Mouse (Mus musculus) lung, postnatal 25 days (tissue): ENCODE results near the gene Lce1f.
A peak's percentile ranks its signal among the peaks of the same experiment; 100 is the strongest.

Experiments
- DNase-seq: peaks from one replicate; pipeline ENCODE4 v3.0.0; 2022; ENCODE audit warnings: low spot score

Lce1f gene

DNA sequence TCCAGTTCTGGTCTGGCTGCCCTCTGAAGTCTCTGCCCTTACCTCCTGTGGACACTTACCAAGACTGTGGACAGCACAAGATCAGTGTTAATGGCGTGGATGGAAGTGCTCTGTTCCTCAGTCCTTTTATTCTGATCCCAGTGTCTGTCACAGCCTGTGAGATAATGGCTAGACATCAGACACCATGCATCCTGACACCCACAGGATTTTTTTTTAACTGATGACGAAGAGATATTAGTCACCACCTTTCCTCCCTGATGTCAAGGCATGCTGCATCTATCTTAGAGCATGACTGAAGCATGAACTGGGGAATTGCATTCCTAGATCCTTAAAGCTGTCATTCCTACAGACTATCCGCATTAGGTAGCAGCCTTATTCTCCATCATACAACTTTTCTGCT, at the start of gene Lce1f:
Gene Lce1f, minus strand, starts transcription at position 101 of the 400 bp plus-strand sequence.
- DNase-seq = no peak

DNA sequence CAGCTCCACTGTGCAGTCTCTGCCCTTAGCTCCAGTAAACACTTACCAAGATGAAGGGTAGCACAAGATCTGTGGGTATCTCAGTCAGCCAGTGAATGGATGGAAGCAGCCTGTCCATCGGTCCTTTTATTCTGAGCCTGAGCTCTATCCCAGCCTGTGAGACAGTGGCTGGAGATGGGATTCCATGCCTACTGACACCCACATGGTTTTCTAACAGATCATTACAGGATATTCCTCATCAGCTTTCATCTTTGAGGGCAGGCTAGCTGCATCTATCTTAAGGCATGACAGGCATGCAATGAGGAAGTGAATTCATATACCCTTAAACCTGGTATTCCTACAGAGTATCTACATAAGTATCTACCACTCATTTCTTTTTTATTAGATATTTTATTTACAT, 44.8 kb upstream of the Lce1f start, which contains the start of gene Lce1h:
Gene Lce1h, minus strand, starts transcription at position 101 of the 400 bp plus-strand sequence.
- DNase-seq = no peak

DNA sequence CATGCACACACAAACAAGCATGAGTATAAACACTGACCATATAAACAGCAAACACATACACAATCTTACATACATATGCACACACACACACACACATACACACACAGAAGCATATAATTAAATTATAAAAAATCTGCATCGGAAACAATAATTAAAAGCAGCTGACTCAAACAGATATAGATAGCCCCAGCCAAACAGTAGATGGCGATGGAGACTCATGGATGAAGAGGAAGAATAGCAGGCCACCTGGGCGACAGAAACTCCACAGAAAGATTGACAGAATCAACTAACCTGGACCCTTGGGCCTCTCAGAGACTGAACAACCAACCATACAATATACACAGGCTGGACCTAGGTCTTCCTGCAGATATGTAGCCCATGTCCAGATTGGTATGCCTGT, 33.0 kb upstream of the Lce1f start:
- no peak for DNase-seq

DNA sequence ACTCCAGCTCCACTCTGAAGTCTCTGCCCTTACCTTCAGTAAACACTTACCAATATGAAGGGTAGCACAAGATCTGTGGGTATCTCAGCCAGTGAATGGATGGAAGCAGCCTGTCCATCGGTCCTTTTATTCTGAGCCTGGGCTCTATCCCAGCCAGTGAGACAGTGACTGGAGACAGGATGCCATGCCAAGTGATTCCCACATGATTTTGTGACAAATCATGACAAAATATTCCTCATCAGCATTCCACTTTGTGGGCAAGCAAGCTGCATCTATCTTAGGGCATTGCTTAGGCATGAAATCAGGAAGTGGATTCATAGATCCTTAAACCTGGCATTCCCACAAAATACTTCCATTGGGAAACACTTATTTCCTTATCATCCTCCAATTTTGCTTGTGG, 32.1 kb upstream of the Lce1f start, which contains the start of gene Lce1g:
Gene Lce1g, minus strand, starts transcription at position 101 of the 400 bp plus-strand sequence.
- no peak for DNase-seq

DNA sequence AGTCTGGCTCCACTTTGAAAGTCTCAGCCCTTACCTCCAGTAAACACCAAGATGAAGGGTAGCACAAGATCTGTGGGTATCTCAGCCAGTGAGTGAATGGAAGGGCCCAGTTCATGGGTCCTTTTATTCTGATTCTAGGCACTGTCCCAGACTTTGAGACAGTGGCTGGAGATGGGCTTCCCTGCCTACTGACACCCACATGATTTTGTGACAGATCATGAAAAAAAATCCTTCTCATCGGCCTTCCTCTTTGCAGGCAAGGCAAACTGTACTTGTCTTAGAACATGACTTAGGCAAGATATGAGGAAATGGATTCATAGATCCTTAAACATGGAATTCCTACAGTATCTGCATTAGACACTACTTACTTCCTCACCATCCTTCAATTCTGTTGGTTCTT, 18.8 kb upstream of the Lce1f start, which contains the start of gene Gm38119:
Gene Gm38119, minus strand, starts transcription at position 101 of the 400 bp plus-strand sequence.
- DNase-seq = no peak

DNA sequence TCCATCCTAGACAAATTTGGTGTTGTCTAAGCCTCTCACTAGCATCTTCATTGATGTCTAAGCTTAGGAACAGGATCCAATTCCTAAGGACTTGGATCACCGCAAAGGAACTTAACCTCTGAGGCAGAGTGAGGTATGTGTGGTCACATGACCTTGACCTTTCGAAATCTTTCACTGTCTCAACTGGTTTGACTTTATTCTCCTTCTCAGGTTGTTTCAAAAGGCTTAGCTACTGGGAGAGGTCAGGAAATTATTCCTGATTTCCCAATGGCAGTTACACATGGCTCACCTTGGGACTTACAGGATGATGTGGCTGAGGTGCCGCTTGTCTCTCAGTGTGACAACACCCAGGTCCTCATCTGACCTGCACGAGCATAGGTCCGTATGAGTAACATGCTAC, 2.5 kb upstream of the Lce1f start:
- DNase-seq = no peak

DNA sequence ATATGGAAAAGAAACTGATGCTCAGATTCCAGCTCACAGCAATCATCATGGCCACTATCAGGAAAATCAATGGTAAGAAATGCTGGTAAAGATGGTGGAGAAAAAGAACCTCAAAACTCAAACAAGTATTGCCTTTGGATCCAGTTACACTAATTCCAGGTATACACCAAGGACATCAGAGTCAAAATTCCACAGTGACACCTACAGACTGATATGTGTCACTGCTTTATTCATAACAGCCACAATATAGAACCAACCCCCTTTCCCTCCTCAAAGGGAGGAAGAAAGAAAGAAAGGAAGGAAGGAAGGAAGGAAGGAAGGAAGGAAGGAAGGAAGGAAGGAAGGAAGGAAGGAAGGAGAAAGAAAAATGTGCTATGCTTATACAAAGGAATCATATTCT, 5.0 kb downstream of the Lce1f start:
- no peak for DNase-seq

DNA sequence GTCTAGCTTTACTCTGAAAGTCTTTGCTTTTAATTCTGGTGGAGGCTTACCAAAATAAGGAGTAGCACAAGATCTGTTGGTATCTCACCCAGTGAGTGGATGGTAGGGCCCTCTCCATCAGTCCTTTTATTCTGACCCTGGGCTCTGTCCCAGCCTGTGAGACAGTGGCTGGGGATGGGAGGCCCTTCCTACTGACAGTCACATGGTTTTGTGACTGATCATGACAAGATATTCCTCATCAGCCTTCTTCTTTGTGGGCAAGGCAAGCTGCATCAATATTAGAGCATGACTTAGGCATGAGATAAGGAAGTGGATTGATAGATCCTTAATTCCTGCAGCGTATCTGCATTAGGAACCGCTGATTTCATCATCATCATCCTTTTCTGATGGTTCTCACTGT, 11.2 kb downstream of the Lce1f start, which contains the start of gene Lce1e:
Gene Lce1e, minus strand, starts transcription at position 101 of the 400 bp plus-strand sequence.
- DNase-seq = no peak

DNA sequence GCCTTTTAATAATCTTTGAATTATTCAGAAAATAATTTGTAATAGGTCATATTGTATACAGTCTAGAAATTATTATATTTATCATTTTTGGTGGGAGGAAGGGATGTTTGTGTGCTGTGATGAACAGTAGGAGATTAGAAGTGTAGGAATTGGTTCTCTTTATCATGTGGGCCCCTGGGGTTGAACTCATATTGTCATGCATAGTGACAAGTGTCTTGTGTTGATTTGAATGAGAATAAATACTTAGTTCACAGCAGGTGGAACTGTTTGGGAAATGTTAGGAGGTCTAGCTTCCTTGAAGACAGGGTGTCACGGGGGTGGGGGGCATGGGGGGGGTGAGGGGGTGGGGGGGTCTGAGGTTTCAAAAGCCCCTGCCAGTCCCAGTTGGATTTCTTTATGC, 25.5 kb downstream of the Lce1f start:
- no peak for DNase-seq

DNA sequence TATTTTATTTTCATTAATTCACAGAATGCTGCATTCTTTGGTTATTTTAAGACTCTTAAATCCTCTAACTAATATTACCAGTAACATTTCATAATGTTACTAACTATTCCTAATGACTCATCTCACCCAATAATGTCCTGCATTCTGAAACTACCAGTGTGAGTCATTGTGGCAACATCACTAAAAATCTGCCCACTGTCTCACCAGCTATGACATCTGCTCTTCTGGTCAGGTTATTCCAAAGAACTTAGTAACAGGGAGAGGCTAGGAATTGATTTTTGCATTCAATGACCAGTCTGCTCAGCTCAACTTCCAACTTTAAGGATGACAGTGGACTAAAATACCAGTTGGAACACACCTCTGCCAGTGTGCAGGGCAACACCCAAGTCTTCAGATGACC, 28.5 kb downstream of the Lce1f start:
- DNase-seq = no peak

DNA sequence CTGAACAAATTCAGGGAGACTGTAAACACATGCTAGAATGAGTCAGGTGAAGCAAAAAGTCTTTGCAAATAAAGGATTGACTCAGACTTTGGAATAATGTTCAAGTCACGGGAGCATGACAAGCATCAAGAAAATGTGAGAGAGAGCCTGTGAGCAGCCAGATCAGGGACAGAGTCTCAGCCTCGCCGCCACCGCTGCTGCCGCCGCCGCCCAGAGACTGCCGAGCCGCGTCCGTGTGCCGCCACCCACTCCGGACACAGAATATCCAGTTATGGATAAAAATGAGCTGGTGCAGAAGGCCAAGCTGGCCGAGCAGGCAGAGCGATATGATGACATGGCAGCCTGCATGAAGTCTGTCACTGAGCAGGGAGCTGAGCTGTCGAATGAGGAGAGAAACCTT, 31.0 kb downstream of the Lce1f start:
- peak; percentile 7 for DNase-seq

DNA sequence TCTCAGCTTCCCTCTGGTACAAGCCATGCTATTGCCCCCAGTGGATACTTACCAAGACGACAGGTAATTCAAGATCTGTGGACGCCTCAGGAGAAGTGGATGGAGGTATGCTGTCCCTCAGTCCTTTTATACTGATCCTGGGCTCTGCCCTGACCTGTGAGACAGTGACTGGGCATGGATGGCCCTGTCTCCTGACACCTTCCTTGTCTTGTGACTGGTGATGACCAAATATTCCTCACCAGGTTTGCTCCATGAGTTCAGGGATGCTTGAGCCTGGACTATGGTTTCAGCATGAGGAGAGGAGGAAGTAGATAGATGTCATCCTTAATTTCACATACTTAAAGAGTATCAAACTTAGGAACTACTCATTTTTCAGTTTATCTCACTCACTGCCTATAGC, 33.0 kb downstream of the Lce1f start, which contains the start of gene Lce1d:
Gene Lce1d, minus strand, starts transcription at position 101 of the 400 bp plus-strand sequence.
- DNase-seq = no peak

DNA sequence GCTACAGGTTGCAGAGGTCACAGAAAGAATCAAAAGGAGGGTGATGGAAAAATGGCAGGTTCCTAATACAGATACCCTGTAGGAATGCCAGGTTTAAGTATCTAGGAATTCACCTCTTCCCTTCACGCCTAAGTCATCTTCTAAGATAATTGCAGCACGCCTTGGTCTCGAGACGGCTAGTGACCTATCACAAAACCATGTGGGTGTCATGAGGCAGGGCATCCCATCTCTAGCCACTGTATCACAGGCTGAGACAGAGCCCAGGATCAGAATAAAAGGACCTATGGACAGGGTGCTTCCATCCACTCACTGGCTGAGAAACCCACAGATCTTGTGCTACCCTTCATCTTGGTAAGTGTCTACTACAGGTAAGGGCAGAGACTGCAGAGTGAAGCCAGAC, 41.2 kb downstream of the Lce1f start, which contains the start of gene Lce1c:
Gene Lce1c, plus strand, starts transcription at position 301 of the 400 bp plus-strand sequence.
- no peak for DNase-seq

DNA sequence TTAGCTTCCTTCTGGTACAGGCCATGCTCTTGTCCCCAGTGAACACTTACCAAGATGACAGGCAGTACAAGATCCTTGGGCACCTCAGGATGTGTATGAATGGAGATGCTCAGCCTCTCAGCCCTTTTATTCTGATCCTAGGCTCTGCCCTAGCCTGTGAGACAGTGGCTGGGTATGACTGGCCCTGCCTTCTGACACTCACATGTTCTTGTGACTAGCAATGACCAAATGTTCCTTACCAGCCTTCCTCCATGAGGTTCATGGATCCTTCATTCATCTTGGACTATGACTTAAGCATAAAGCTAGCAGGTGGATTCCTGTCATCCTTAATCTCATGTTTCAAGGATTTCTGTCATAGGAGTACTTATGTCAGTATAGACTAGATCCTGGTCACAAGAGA, 49.9 kb downstream of the Lce1f start, which contains the start of gene Lce1a2:
Gene Lce1a2, minus strand, starts transcription at position 101 of the 400 bp plus-strand sequence.
- no peak for DNase-seq
